Mouse (Mus musculus) right cerebral cortex, adult 18-20 months (tissue): ENCODE data around the gene Kcnq5.
"Not testable (repeated sequence)": the region's sequence is repeated elsewhere in the genome, so short reads cannot be mapped to it uniquely, and the experiment has no call there.

Source experiments
- DNase-seq: peaks from one replicate; pipeline ENCODE4 v3.0.0; 2022; ENCODE audit warnings: mixed read lengths

The Kcnq5 gene

DNA sequence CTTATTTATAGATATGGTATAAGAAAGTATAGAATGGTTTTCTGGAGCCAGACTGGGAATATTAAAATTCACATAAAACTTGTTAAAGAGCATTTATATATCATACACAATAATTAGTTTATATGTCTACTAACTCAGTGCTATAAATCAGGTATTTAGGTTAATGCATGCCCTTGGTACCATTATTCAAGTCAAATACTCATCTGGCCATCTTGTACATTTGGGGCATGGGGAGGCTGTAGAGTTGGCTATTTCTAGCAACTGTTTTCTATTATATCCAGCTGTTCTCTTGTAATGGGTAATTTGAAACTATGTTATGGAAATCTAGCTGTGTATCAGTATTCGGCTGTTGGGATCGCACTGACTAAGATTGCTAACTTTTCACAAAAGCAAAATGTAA, 339.3 kb downstream of the Kcnq5 start:
- DNase-seq = no peak

DNA sequence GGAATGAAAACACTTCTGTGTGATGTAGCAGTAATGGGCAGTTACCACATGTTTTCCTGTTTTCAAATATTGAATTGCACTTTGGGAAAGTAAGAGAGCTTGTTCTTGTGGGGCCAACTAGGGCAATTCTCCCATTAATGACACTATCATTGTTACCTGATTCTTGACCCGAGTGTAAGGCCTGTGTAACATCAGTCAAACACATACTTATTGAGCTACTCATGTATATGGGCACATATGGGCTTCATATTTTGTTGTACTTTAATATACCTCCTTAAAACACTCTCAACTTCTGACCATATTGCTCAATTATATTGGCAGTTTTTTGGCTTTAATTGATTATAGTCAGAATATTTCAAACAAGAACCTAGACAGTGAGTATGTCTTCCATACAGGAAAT, 339.7 kb downstream of the Kcnq5 start:
- DNase-seq = no peak

DNA sequence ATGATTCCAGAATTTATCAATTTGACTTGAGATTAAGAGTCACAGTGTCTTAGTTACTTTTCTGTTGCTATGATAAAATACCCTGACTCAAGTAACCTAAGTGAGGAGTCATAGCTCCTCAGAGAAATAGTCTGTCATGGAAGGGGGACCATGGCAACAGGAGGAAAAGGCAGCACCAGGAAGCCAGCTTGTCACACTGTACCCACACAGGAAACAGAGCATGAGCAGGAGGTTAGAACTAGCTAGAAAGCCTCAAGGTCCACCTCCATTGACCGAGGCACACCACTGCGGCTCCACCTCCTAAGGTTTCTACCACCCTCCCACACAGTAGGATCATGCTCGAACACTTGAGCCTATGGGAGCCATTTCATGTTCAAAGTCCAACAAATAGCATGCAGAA, 343.0 kb downstream of the Kcnq5 start:
- DNase-seq = no peak

DNA sequence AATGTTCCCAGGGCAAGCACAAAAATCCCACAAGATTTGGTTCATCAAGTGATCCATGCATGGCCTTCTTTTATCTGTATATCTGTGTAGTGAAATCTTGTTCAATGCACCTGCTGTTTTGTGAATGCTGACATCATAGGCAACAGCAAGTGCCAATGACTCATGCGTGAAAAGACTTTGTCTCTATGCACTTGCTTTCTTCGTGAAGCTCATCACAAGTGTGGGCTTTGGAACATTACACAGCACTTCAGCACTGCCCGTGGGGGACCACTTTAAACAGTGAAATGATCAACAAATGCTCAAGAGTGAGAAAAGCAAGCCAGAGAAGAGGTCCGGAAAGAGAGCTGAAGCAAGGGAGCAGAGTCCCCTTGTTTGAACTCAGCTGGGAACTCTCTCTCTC, 345.1 kb downstream of the Kcnq5 start:
- peak; percentile 35 for DNase-seq

DNA sequence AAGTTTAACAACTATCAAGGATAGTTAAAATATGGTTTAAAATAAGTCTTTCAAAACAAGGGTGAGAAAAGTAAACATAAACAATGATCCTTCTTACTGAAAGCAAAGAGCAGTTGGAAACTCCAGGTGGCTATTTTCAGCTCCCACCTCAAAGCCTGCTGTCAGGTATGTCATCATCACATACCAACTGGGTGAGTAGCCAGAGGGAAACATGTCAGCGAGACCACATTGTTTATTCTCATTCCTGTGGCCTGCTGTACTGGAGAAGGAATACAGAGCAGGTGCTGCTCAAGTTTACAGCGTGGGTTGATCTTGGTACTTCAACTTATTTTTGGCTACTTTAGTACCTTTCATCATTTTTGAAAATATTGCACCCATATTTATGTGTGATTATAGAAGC, 347.8 kb downstream of the Kcnq5 start:
- DNase-seq = no peak

DNA sequence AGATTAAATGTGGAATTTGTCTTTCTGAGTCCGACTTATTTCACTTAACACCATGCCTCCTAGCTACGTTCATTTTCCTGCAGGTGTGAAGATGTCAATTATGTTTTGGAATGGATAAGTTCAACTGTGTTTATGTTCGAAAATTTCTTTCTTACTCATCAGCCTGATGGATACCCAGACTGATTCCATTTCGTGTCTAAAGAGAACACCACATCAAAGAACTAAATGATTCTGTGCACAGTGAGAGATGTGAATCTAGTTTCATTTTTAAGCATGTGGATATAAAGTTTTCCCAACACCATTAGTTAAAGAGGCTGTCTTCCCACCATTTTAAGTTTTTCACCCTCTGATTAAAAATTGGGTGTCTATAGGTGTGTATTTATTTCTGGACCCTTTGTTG, 357.7 kb downstream of the Kcnq5 start:
- DNase-seq = no peak

DNA sequence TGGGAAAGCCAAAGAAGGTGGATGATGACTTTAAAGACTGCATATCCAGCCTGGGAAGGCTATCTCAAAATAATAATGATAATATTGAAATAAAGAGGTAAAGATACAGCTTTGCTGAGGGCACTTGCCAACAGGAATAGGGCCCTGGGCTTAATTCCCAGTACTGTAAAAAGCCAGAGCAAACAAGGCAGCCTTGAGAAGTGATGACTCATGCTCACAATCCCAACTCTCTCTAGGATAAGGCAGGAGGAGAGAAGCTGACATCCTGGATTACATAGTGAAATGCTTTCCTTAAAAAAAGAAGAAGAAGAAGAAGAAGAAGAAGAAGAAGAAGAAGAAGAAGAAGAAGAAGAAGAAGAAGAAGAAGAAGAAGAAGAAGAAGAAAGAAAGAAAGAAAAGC, 359.2 kb downstream of the Kcnq5 start:
- no peak for DNase-seq

DNA sequence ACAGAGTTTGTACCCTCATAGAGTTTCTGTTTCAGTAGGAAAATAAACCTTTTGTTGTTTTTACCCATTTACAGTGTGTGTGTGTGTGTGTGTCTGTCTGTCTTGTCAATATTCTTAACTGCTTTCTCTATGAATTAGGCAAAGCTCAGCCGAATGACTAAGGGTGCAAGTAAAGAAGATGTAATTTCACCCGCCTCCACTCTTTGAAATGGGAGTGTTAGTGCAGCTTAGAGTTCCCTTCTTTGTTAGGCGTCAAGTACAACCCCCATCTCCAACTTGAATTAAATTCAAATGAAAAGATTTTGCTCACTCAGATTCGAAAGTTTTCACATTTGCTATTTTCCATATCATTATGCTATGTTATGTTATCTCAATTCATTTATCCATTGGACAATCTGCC, 361.1 kb downstream of the Kcnq5 start:
- DNase-seq = peak; percentile 39

DNA sequence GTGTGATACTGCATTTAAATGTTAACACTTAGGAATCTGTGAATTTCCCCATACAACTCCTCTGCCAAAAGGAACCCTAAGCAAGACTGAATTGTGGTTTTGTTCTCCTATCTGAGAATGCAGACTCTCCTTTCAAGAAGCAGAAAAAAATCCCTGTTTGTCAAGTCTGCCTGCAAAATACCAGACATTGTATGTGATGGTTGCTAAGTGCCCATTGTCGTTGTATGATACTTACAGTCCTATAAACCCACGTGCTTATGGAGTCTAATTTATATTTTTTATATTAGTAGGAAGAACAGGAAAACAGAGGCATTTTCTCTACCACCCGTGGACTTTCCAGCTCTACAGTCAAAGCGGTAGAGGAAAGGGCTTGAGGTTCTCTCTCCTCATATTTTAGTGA, 367.9 kb downstream of the Kcnq5 start:
- no peak for DNase-seq

DNA sequence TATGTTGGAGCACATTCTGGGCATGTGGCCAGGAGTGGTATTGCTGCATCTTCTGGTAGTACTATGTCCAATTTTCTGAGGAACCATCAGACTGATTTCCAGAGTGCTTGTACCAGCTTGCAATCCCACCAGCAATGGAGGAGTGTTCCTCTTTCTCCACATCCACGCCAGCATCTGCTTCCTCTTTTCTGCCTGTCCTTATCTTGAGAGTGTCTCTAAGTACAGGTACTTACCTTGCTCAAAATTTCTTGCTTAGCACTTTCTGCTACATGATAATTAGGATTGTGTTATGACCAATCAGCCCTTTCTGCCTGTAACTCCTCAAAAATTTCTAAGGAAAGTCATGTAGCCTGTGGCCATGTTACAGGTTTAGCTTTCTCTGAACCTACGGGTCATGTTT, 394.3 kb downstream of the Kcnq5 start:
- not testable (repeated sequence) for DNase-seq

DNA sequence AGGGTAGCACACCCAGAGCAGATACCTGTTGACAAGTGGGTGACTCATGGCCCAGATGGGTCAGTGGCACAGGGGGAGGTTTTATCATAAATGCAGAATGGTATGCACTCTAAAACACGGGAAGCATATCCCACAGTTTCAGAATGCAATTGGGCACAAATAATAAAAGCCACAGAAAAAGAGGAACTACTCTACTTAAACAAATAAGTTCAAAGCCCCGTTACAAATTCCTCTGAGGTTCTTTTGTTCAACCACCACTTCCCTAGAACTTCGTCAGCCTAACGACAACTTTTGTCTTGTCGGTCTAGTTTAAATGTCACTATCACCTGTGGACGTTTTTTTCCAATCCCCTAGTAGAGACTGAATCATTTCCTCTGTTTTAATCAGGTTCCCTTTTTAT, 407.1 kb downstream of the Kcnq5 start:
- no peak for DNase-seq

DNA sequence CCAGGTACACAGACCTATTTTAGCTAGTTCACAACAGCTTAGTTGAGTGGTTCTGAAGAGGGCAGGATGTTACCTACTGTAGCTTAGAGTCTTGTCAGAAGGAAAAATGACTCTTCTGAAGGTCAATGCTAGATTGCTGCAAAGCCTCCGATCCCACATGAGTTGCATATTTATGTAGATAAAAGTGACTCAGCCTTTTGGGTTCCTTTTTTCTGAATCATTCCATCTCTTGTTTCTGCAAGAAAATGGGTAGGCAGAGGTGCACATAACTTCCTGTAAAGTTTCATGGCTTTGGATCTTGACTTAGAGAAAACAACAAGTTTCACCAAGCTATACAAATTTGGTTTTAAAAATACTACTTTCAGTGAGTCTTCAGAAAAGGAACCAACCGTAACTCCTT, 409.0 kb downstream of the Kcnq5 start:
- DNase-seq = no peak

DNA sequence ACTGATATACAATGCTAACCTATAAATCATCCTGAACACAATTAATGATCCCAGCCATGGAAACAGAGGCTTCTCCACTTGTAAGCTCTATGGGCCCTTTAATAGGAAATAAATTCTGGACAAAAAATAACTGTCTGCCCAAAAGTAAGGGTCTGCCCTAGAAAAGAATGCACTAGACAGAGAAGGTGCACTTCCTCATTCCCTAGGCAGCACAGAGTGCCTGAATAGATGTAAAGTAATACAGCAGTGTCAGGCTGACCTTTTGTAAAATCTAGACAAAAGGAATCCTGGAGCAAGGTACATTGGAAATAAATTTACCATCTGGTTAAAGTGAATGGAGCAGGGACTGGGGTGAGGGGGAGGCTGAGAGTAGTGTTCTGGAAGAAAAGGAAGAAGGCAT, 417.8 kb downstream of the Kcnq5 start:
- DNase-seq = no peak

DNA sequence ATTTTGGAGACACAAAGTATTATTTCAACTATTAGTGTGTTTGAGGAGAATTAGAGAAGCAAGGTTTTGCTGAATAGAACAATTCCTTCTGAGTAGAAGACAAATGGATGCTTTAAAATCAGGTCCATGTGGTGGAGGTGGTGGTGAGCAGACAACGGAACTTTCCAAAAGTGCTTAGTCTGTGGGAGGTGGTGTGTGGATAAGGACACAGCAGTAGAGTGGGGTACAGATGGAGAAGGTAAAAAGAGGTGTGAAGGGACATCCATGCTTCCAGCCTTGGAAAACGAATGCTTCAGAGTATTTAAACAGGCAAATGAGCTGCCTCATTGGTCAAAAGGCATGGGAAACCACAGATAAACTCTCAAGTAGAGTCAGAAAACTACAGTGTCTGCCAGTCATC, 422.3 kb downstream of the Kcnq5 start:
- peak; percentile 69 for DNase-seq

DNA sequence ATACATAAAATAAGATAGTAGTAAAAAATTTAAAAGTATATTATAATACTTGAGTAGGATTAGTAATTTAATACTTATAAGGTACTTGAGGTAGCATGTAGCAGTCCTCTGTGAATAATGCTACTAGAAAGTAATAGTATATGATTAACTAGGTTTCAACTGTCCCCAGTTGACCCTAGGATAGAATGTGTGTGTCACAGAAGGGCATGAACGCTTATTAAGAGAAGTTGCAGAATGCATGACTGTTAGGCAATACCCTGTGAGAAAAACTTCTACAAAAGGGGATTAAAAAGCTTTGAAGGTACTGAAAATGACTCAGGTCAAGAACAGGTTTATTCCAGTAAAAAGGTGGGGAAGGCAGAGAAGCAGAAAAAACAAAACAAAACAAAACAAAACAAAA, 430.9 kb downstream of the Kcnq5 start:
- DNase-seq = no peak

DNA sequence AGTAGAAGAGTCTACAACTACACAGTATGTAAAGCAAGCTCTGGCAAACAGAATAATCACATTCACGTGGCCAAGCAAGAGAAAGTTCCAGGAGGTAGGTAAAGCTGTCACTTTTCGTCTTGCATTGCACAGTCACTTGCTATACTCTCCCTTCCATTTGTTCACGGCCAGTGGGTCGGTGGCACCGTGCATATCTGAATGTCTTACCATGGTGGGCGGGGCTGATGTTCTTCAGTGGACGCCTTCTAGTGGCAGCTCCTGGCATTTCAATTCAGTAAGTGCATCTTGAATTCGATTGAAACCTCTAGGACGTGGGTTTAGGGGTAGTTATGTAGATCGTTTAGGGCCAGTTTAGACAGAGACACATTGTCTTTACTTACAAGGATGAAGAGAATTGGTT, 439.7 kb downstream of the Kcnq5 start:
- no peak for DNase-seq

DNA sequence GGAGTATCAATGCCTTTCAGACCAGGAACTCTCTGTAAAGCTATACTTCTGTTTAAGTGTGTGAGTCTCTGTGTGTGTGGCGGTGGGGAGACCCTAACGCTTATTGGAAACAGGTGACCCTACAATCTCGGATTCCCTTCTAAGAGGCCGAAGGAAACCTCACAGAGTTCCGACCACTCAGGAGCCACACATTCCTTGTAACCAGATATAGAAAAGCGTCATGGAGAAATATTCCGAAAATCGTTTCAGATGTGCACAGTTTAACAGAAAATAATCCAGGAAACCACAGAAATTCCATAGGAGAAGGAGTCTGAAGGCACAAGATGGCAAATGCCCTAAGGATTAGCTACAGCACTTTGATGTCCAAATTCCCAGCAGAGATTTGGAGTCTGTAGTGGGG, 440.3 kb downstream of the Kcnq5 start:
- no peak for DNase-seq

DNA sequence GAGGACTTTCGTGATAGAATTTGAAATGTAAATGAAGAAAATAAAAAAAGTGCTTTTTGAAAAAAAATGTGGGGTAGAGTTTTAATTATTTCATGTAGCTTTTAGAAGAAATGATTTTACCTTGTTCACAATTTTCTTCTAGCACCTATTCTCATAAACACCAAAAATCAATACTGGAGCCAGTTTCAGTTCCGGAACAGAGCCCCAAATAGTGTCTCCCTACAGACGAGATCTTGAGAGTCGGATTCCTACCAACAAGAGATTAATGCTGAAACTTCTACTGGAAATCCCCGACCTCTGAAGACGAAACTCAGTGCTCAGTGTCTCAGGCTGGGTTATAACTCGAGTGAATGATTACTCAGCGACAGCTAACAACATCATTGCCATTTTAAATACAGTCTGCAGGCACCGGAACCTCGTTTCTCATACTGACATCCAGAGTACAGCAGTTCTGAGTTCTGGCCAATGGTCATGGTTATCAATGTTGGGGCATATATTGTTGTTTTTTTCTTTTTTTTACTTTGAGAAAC, 441.6 kb downstream of the Kcnq5 start:
- no peak for DNase-seq

DNA sequence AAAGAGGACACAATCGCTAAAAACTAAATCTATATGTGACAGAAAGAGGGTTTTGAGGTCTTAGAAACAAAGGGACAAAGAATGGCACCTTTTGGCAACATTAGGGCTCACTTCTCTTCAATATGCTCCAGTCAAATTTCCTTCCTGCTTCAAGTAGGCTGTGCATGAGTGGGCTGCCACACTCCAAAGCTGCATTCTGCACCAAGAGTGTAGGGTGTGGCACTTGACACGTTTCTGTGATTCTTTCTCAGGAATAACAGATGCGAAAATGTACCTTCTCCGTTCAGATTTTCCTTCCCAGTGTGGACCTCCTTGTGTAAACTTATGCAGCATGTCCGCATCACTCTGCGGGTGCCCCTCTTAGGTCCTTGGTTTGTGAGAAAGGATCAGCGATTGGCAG, 455.1 kb downstream of the Kcnq5 start:
- DNase-seq = no peak

DNA sequence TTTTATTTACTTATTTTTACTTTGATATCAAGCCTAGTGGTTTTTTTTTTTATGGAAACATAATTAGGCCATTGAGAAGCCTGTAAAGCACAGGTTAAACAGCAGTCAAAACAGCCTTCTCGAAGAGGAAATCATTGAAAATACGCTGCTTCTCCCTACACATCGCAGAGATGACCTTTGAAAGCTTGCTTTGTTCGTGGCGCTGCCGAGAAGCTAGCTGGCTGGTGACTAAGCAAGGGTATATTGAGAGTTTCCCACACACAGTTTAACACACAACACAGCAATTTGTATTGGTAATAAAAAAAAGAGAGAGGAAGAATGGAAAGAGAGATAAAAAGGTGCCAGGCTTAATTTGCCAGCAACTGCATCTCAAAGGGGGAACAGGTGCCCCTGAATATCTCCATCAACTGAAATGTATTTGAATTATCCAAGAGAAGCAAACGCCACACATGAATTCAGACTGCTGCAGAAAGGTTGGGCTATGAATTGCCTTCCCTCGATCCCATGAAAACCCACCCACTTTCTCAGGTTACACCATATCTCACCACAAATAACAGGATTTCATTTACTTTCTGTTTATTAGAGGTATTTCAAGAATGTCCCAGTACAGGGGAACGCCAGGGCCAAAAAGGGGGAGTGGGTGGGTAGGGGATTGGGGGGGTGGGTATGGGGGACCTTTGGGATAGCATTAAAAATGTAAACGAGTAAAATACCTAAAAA, 461.8 kb downstream of the Kcnq5 start:
- DNase-seq = peak; percentile 8

DNA sequence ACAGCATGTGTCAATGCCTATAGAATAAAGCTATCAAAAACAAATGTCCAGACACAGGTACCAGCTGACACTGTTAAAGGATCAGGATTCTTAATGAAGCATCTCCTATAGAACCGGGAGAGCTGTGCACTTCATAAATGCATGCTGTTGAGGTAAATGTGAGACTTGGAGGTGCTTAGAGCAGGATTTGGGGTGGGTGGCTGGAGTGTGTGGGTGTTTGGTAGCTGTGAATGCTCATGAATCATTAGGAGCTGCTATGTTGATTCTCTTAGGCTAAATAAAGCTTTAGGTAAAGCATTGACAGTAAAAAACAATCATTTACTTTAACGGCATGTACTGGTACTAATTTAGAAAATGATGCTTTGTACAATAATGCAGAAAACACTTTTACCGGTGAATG, 465.4 kb downstream of the Kcnq5 start:
- DNase-seq = peak; percentile 39

DNA sequence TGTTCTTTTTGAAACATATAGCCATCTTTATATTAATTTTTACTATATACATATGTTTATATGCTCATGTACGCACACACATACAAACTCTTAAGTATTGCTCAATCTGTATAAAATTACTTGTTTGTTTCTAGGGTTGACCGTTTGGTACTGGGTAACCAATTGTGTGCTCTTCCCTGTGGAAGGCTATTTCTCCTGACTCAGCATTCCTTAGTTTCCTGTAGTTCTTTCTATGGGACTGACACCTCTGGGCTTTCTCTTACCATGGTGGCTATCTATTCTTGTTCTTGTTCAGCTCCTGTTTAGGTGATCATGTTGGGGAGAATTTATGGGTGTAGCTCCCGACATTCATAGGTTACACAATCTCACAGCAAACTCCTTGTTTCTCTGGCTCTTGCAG, 473.1 kb downstream of the Kcnq5 start:
- DNase-seq = no peak

DNA sequence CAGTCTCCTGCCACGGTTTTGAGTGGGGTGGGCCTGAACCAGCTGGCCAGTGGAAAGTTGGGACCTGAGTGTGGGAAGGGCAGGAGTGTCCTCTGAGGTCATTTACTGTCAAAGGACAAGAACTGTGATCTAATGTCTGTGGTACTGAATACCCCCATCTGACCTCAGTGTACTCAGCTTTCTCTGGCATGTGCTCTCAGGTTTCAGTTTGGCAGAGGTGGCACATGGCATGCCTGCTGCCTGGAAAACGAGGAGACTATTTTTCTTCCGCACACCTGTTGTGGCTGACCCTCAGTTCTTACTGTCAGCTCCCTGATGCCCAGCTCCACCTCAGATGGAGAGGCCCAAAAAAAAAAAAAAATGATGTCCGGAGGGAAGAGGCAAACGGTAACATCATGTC, 475.5 kb downstream of the Kcnq5 start:
- no peak for DNase-seq

DNA sequence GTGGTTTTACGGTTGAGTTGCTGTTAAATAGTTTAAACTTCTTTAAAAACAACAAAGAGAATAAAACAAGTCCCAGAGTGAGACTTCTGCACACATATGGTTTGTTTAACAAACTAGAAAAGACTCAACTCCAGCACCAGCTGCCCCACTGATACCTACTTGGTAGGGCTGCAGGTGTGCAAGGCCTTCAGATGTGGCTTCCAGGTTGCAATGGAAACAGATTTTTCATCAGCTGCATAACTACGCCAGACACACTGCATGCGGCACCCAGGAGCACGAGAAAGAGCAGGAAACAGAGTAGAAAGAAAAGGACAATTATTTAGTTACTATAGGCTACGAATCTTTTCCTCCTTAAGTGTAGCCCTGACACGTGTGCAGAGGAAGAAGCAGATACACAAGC, 492.4 kb downstream of the Kcnq5 start:
- no peak for DNase-seq

DNA sequence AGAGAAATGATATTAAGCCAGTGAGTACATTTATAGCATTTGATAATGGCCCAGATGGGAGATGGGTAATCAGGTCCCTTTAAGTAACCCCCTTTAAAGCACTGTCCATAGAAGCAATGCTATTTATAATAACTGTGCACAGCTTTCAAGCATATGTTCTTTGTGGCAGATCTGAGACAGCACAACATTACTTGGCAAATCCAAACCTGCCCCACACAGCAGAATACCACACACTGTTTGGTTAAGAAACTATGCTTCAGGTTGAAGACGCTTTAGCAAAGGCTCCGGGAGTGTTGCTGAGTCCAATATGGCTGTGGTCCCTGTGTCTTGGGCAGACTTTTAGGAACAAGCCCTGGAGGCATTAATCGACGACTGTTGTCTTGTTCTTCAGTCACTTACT, 495.3 kb downstream of the Kcnq5 start:
- peak; percentile 39 for DNase-seq
